Mouse (Mus musculus): ENCODE measurements around the gene Rrh. TPM values are rescaled to one million over a fixed set of nuclear protein-coding genes. Genes with fewer than 3 reads are reported as not detected.

Gene Rrh
- polyA plus RNA-seq, 2 experiments: 0.04 to 0.07 TPM

GRCm38 (mm10) chr3:129798551-129798950, 23.8 kb downstream of the Rrh start:
- no peaks in the 10 kb centered on the region for H3K9me3 ChIP-seq (ENCODE audit: control insufficient read depth, low read length)
- no peaks in the 10 kb centered on the region for H3K27me3 ChIP-seq (ENCODE audit: control insufficient read depth, insufficient read depth, low read length)
- ATAC-seq (ENCODE audit: insufficient read depth): no peak
- TF ChIP-seq EP300 (IDR thresholded peaks at IDR 0.05; ENCODE audit: low read depth) (no peak), CTCF (IDR thresholded peaks at IDR 0.05; ENCODE audit: low read depth) (no peak)
- no peak overlapping the region for H3K4me3 ChIP-seq (ENCODE audit: insufficient read depth in 1 of 2, low read depth in 2 of 2, low read length in 2 of 2)
- no peak overlapping the region for H3K9ac ChIP-seq (replicated peaks)
- no peak overlapping the region for H3K27ac ChIP-seq
- H3K4me1 ChIP-seq (replicated peaks; ENCODE audit: control insufficient read depth in 2 of 2, insufficient read depth in 2 of 2, low read length in 1 of 2): no peaks in the 10 kb centered on the region
- H3K4me2 ChIP-seq (ENCODE audit: low read depth): no peak overlapping the region
- H3K36me3 ChIP-seq (replicated peaks; ENCODE audit: control insufficient read depth, insufficient read depth, low read depth): no peaks in the 10 kb centered on the region
- DNase-seq (ENCODE audit: low read depth in 3 of 3, low spot score in 3 of 3): no peak
- 72% methylated on average over 11 of the region's 11 CpGs for WGBS (ENCODE audit: insufficient replicate concordance)

- Histone ChIP-seq H3K4me2 (ENCODE audit: low read depth) (no peak overlapping the region), H3K4me3 (ENCODE audit: insufficient read depth in 1 of 2, low read depth in 2 of 2, low read length in 2 of 2) (no peak overlapping the region), H3K36me3 (replicated peaks; ENCODE audit: control insufficient read depth, insufficient read depth, low read depth) (no peaks in the 10 kb centered on the region), H3K27ac (no peak overlapping the region), H3K27me3 (ENCODE audit: control insufficient read depth, insufficient read depth, low read length) (no peaks in the 10 kb centered on the region), H3K9me3 (ENCODE audit: control insufficient read depth, low read length) (no peaks in the 10 kb centered on the region), H3K4me1 (replicated peaks; ENCODE audit: control insufficient read depth in 2 of 2, insufficient read depth in 2 of 2, low read length in 1 of 2) (no peaks in the 10 kb centered on the region), H3K9ac (replicated peaks) (no peak overlapping the region)
- ATAC-seq (ENCODE audit: insufficient read depth): no peak
- TF ChIP-seq CTCF (IDR thresholded peaks at IDR 0.05; ENCODE audit: low read depth) (no peak), EP300 (IDR thresholded peaks at IDR 0.05; ENCODE audit: low read depth) (no peak)
- DNase-seq (ENCODE audit: low read depth in 3 of 3, low spot score in 3 of 3): no peak
- 56% methylated on average over 5 of the region's 5 CpGs for WGBS (ENCODE audit: insufficient replicate concordance)
Observed at GRCm38 (mm10) chr3:129797341-129797740, 25.0 kb downstream of the Rrh start.

GRCm38 (mm10) chr3:129793801-129794200, 28.6 kb downstream of the Rrh start:
- ATAC-seq (ENCODE audit: insufficient read depth) (no peak), DNase-seq (ENCODE audit: low read depth in 3 of 3, low spot score in 3 of 3) (no peak)
- Histone ChIP-seq H3K4me1 (replicated peaks; ENCODE audit: control insufficient read depth in 2 of 2, insufficient read depth in 2 of 2, low read length in 1 of 2) (no peaks in the 10 kb centered on the region), H3K9me3 (ENCODE audit: control insufficient read depth, low read length) (no peaks in the 10 kb centered on the region), H3K9ac (replicated peaks) (no peak overlapping the region), H3K27ac (no peak overlapping the region), H3K27me3 (ENCODE audit: control insufficient read depth, insufficient read depth, low read length) (no peaks in the 10 kb centered on the region), H3K36me3 (replicated peaks; ENCODE audit: control insufficient read depth, insufficient read depth, low read depth) (no peaks in the 10 kb centered on the region), H3K4me2 (ENCODE audit: low read depth) (no peak overlapping the region), H3K4me3 (ENCODE audit: insufficient read depth in 1 of 2, low read depth in 2 of 2, low read length in 2 of 2) (no peak overlapping the region)
- WGBS (ENCODE audit: insufficient replicate concordance): 75% methylated on average over 5 of the region's 5 CpGs
- no peak for TF ChIP-seq EP300 (IDR thresholded peaks at IDR 0.05; ENCODE audit: low read depth)

GRCm38 (mm10) chr3:129782746-129783145, 39.6 kb downstream of the Rrh start:
- no peak overlapping the region for H3K4me2 ChIP-seq (ENCODE audit: low read depth)
- H3K27me3 ChIP-seq (ENCODE audit: control insufficient read depth, insufficient read depth, low read length): no peaks in the 10 kb centered on the region
- H3K36me3 ChIP-seq (replicated peaks; ENCODE audit: control insufficient read depth, insufficient read depth, low read depth): no peaks in the 10 kb centered on the region
- WGBS (ENCODE audit: insufficient replicate concordance): 64% methylated on average over 3 of the region's 3 CpGs
- ATAC-seq (ENCODE audit: insufficient read depth) (no peak), DNase-seq (ENCODE audit: low read depth in 3 of 3, low spot score in 3 of 3) (no peak)
- H3K9me3 ChIP-seq (ENCODE audit: control insufficient read depth, low read length): no peaks in the 10 kb centered on the region
- H3K4me3 ChIP-seq (ENCODE audit: insufficient read depth in 1 of 2, low read depth in 2 of 2, low read length in 2 of 2): no peak overlapping the region
- TF ChIP-seq EP300 (IDR thresholded peaks at IDR 0.05; ENCODE audit: low read depth) (no peak), CTCF (IDR thresholded peaks at IDR 0.05; ENCODE audit: low read depth) (peak; percentile 29; the same call in 1 of the 2 replicates)
- no peak overlapping the region for H3K9ac ChIP-seq (replicated peaks)
- no peaks in the 10 kb centered on the region for H3K4me1 ChIP-seq (replicated peaks; ENCODE audit: control insufficient read depth in 2 of 2, insufficient read depth in 2 of 2, low read length in 1 of 2)
- no peak overlapping the region for H3K27ac ChIP-seq

- DNase-seq (ENCODE audit: low read depth in 3 of 3, low spot score in 3 of 3) (no peak), ATAC-seq (ENCODE audit: insufficient read depth) (no peak)
- H3K9me3 ChIP-seq (ENCODE audit: control insufficient read depth, low read length): no peaks in the 10 kb centered on the region
- H3K4me3 ChIP-seq (ENCODE audit: insufficient read depth in 1 of 2, low read depth in 2 of 2, low read length in 2 of 2): no peak overlapping the region
- H3K4me2 ChIP-seq (ENCODE audit: low read depth): no peak overlapping the region
- H3K27me3 ChIP-seq (ENCODE audit: control insufficient read depth, insufficient read depth, low read length): no peaks in the 10 kb centered on the region
- H3K36me3 ChIP-seq (replicated peaks; ENCODE audit: control insufficient read depth, insufficient read depth, low read depth): no peaks in the 10 kb centered on the region
- no peaks in the 10 kb centered on the region for H3K4me1 ChIP-seq (replicated peaks; ENCODE audit: control insufficient read depth in 2 of 2, insufficient read depth in 2 of 2, low read length in 1 of 2)
- TF ChIP-seq CTCF (IDR thresholded peaks at IDR 0.05; ENCODE audit: low read depth) (no peak), EP300 (IDR thresholded peaks at IDR 0.05; ENCODE audit: low read depth) (no peak)
- no peak overlapping the region for H3K9ac ChIP-seq (replicated peaks)
- H3K27ac ChIP-seq: no peak overlapping the region
- WGBS (ENCODE audit: insufficient replicate concordance): 56% methylated on average over 10 of the region's 10 CpGs
Observed at GRCm38 (mm10) chr3:129781435-129781834, 41.0 kb downstream of the Rrh start.

Data from liver, embryonic 14.5 days (tissue).